Mouse (Mus musculus) thymus, postnatal 14 days (tissue): ENCODE measurements around the gene Tenm2.

ENCODE experiments used
- DNase-seq: peaks from one replicate; pipeline ENCODE4 v3.0.0; 2021

The Tenm2 gene

GRCm38 (mm10) chr11:36254019-36254418, 981.7 kb downstream of the Tenm2 start:
- no peak for DNase-seq

GRCm38 (mm10) chr11:36250111-36250510, 985.7 kb downstream of the Tenm2 start:
- no peak for DNase-seq

- no peak for DNase-seq
Measured at GRCm38 (mm10) chr11:36246152-36246551, 989.6 kb downstream of the Tenm2 start.

- no peak for DNase-seq
Measured at GRCm38 (mm10) chr11:36244491-36244882, 991.3 kb downstream of the Tenm2 start.

GRCm38 (mm10) chr11:36243747-36244490, 991.8 kb downstream of the Tenm2 start:
- DNase-seq = no peak

GRCm38 (mm10) chr11:36238890-36239289, 996.9 kb downstream of the Tenm2 start:
- no peak for DNase-seq

- no peak for DNase-seq
Measured at GRCm38 (mm10) chr11:36228654-36229053, 1007.1 kb downstream of the Tenm2 start.

GRCm38 (mm10) chr11:36228196-36228595, 1007.6 kb downstream of the Tenm2 start:
- no peak for DNase-seq

- DNase-seq = no peak
Measured at GRCm38 (mm10) chr11:36226061-36226460, 1009.7 kb downstream of the Tenm2 start.

GRCm38 (mm10) chr11:36223716-36224439, 1011.9 kb downstream of the Tenm2 start:
- DNase-seq = no peak

GRCm38 (mm10) chr11:36222071-36222470, 1013.7 kb downstream of the Tenm2 start:
- DNase-seq = no peak

- peak; percentile 4 for DNase-seq
Measured at GRCm38 (mm10) chr11:36221271-36221975, 1014.3 kb downstream of the Tenm2 start.

- no peak for DNase-seq
Measured at GRCm38 (mm10) chr11:36220651-36221050, 1015.1 kb downstream of the Tenm2 start.

GRCm38 (mm10) chr11:36219586-36219985, 1016.2 kb downstream of the Tenm2 start:
- DNase-seq = no peak

- no peak for DNase-seq
Measured at GRCm38 (mm10) chr11:36214589-36214988, 1021.2 kb downstream of the Tenm2 start.

- no peak for DNase-seq
Measured at GRCm38 (mm10) chr11:36204381-36204780, 1031.4 kb downstream of the Tenm2 start.

GRCm38 (mm10) chr11:36203896-36204295, 1031.9 kb downstream of the Tenm2 start:
- DNase-seq = no peak

GRCm38 (mm10) chr11:36194348-36194747, 1041.4 kb downstream of the Tenm2 start:
- no peak for DNase-seq

GRCm38 (mm10) chr11:36176106-36176505, 1059.7 kb downstream of the Tenm2 start:
- no peak for DNase-seq

- DNase-seq = no peak
Measured at GRCm38 (mm10) chr11:36173076-36173690, 1062.6 kb downstream of the Tenm2 start.

- no peak for DNase-seq
Measured at GRCm38 (mm10) chr11:36172520-36172919, 1063.2 kb downstream of the Tenm2 start.

GRCm38 (mm10) chr11:36171991-36172390, 1063.8 kb downstream of the Tenm2 start:
- DNase-seq = no peak

GRCm38 (mm10) chr11:36171221-36171620, 1064.5 kb downstream of the Tenm2 start:
- no peak for DNase-seq
